Mouse (Mus musculus): ENCODE measurements around the gene Arv1. TPM values are rescaled to one million over a fixed set of nuclear protein-coding genes. Genes with fewer than 3 reads are reported as not detected.

Gene Arv1
- polyA plus RNA-seq, 1 experiment from 2014 or later = 27.9 TPM

Other genes starting within 250 kb of the Arv1 start
- gene Cog2, start 201.4 kb upstream of the Arv1 start, polyA plus RNA-seq (2014; fragmentation: Nextera tagmentation; extraction: Ambion mirVana) = 36.9 and 39.1 TPM in 2 replicates
- gene Agt, start 152.4 kb upstream of the Arv1 start, polyA plus RNA-seq (2014; fragmentation: Nextera tagmentation; extraction: Ambion mirVana) = 1.8 and 2.4 TPM in 2 replicates
- gene Capn9, start 146.0 kb upstream of the Arv1 start, polyA plus RNA-seq (2014; fragmentation: Nextera tagmentation; extraction: Ambion mirVana) = 0.13 TPM in 1 of 2 replicates, not detected in the other
- gene 2310022B05Rik, start 58.8 kb upstream of the Arv1 start, polyA plus RNA-seq (2014; fragmentation: Nextera tagmentation; extraction: Ambion mirVana) = 40.3 and 41.6 TPM in 2 replicates
- gene Ttc13, start 156 bp upstream of the Arv1 start, polyA plus RNA-seq (2014; fragmentation: Nextera tagmentation; extraction: Ambion mirVana) = 45.5 and 46.9 TPM in 2 replicates
- 6.1 and 6.4 TPM in 2 replicates for gene Fam89a, start 29.7 kb downstream of the Arv1 start, polyA plus RNA-seq (2014; fragmentation: Nextera tagmentation; extraction: Ambion mirVana)
- gene Trim67, start 71.0 kb downstream of the Arv1 start, polyA plus RNA-seq (2014; fragmentation: Nextera tagmentation; extraction: Ambion mirVana) = 0.95 and 1.1 TPM in 2 replicates
- gene Gnpat, start 140.9 kb downstream of the Arv1 start, polyA plus RNA-seq (2014; fragmentation: Nextera tagmentation; extraction: Ambion mirVana) = 92.8 and 98.0 TPM in 2 replicates
- 43.7 and 44.0 TPM in 2 replicates for gene 2810004N23Rik, start 141.0 kb downstream of the Arv1 start, polyA plus RNA-seq (2014; fragmentation: Nextera tagmentation; extraction: Ambion mirVana)
- 7.8 and 8.9 TPM in 2 replicates for gene Exoc8, start 175.6 kb downstream of the Arv1 start, polyA plus RNA-seq (2014; fragmentation: Nextera tagmentation; extraction: Ambion mirVana)
- 6.9 and 9.1 TPM in 2 replicates for gene Sprtn, start 175.7 kb downstream of the Arv1 start, polyA plus RNA-seq (2014; fragmentation: Nextera tagmentation; extraction: Ambion mirVana)
- 20.1 and 21.8 TPM in 2 replicates for gene Egln1, start 227.2 kb downstream of the Arv1 start, polyA plus RNA-seq (2014; fragmentation: Nextera tagmentation; extraction: Ambion mirVana)

Data from stomach, embryonic 14.5 days (tissue).